Mouse (Mus musculus) heart, embryonic 15.5 days (tissue): ENCODE measurements at regions not wholly inside any gene's neighbourhood (a gene's known extent, or its start where the extent isn't known, plus 50 kb on each side); places are given as distances from the start of the nearest gene placed in this dataset.
A peak's percentile ranks its signal among the peaks of the same experiment; 100 is the strongest.

Experiments
- ATAC-seq: fragments of 200-750 bp; cut with Nextera tagmentation; replicated peaks from 2 replicates; pipeline ENCODE4 v1.8.0; 2017; ENCODE audit warnings: low read depth, moderate TSS enrichment; ENCODE audit not compliant: insufficient number of reproducible peaks, insufficient read depth, low FRiP score
- H3K27ac ChIP-seq: fragments of 300-500 bp; sonication (generic); 2 replicates; pipeline ENCODE4 v1.5.1; 2015; ENCODE audit warnings: mild to moderate bottlenecking, inconsistent platforms
- H3K27me3 ChIP-seq: fragments of 300-500 bp; sonication (generic); 2 replicates; pipeline ENCODE4 v1.6.1; 2015; ENCODE audit warnings: inconsistent platforms
- H3K36me3 ChIP-seq: fragments of 300-500 bp; sonication (generic); 2 replicates; pipeline ENCODE4 v1.6.1; 2015; ENCODE audit warnings: mild to moderate bottlenecking, inconsistent platforms
- H3K4me1 ChIP-seq: fragments of 300-500 bp; sonication (generic); replicated peaks from 2 replicates; pipeline ENCODE4 v1.6.1; 2015; ENCODE audit warnings: inconsistent platforms
- H3K4me2 ChIP-seq: fragments of 300-500 bp; sonication (generic); 2 replicates; pipeline ENCODE4 v1.6.1; 2015; ENCODE audit warnings: inconsistent platforms, mild to moderate bottlenecking, moderate library complexity
- H3K4me3 ChIP-seq: fragments of 300-500 bp; sonication (generic); 2 replicates; pipeline ENCODE4 v1.5.1; 2015; ENCODE audit warnings: mild to moderate bottlenecking, inconsistent platforms
- H3K9ac ChIP-seq: fragments of 300-500 bp; sonication (generic); 2 replicates; pipeline ENCODE4 v1.6.1; 2015; ENCODE audit warnings: mild to moderate bottlenecking, inconsistent platforms
- H3K9me3 ChIP-seq: fragments of 300-500 bp; sonication (generic); replicated peaks from 2 replicates; pipeline ENCODE4 v1.6.1; 2016; ENCODE audit warnings: inconsistent platforms
- WGBS: fragments of 180-500 bp; shearing (Covaris S2); methylation state at CpG from one replicate; pipeline ENCODE4 v1.1.7; 2015; ENCODE audit warnings: mixed read lengths; 5-methylcytosine and 5-hydroxymethylcytosine counted together

- Histone ChIP-seq H3K9me3 (no peaks in the 10 kb centered on the region), H3K4me1 (peaks cover 22% of the 10 kb centered on the region), H3K36me3 (no peaks in the 10 kb centered on the region), H3K9ac (no peak overlapping the region), H3K4me3 (no peak overlapping the region), H3K27me3 (no peaks in the 10 kb centered on the region), H3K4me2 (no peak overlapping the region), H3K27ac (peak overlapping the region; percentile 59)
- ATAC-seq, result peak; percentile 76
- WGBS, result 25% methylated on average over 3 of the region's 3 CpGs
Measured at GRCm38 (mm10) chr3:104712711-104713110, 68.1 kb upstream of the Ppm1j start.

- Histone ChIP-seq H3K36me3 (no peaks in the 10 kb centered on the region), H3K4me2 (peak overlapping the region; percentile 56), H3K9me3 (no peaks in the 10 kb centered on the region), H3K27ac (no peak overlapping the region), H3K27me3 (no peaks in the 10 kb centered on the region), H3K4me3 (peak overlapping the region; percentile 17), H3K9ac (no peak overlapping the region), H3K4me1 (peaks cover 22% of the 10 kb centered on the region)
- ATAC-seq, result peak; percentile 33; the same call in 1 of the 2 replicates
- WGBS, result 23% methylated on average over 8 of the region's 8 CpGs
Measured at GRCm38 (mm10) chr3:104713836-104714631, 66.8 kb upstream of the Ppm1j start.

- no peaks in the 10 kb centered on the region for H3K27me3 ChIP-seq
- H3K36me3 ChIP-seq, result no peaks in the 10 kb centered on the region
- ATAC-seq, result no peak
- H3K9ac ChIP-seq, result no peak overlapping the region
- 34% methylated on average over 11 of the region's 11 CpGs for WGBS
- no peaks in the 10 kb centered on the region for H3K9me3 ChIP-seq
- H3K4me1 ChIP-seq, result peaks cover 22% of the 10 kb centered on the region
- H3K4me2 ChIP-seq, result peak overlapping the region; percentile 56
- peak overlapping the region; percentile 17 for H3K4me3 ChIP-seq
- no peak overlapping the region for H3K27ac ChIP-seq
Measured at GRCm38 (mm10) chr3:104714679-104715326, 66.1 kb upstream of the Ppm1j start.
